Mouse (Mus musculus): ENCODE data around the gene 4930435E12Rik. TPM values are rescaled to one million over a fixed set of nuclear protein-coding genes. Genes with fewer than 3 reads are reported as not detected.

Gene 4930435E12Rik
- total and polyA plus RNA-seq, 2 experiments from 2014 or later, result not detected

DNA sequence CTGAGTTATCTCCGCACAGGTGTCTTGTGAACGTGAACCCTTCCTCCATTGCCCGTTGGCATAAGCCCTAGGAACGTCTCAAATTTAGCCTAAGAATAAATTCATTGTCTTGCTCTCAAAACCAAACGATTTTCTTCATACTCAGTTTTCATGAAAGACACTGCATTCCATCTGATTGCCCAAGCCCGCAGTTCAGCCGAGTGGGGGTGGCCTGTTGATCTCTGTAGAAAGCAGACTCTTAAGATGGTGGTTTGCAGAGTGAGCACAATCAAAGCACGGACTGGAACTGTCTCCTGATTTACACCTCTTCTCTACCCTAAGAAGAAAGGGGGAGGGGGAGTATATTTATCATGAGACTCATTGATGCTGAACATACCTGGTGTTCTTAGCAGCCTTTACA, 66.1 kb downstream of the 4930435E12Rik start:
- no peak for DNase-seq (ENCODE audit: low spot score)
- peaks cover 37% of the 10 kb centered on the region; the same call in 1 of the 2 replicates for H3K36me3 ChIP-seq (ENCODE audit: insufficient read depth, low read length)
- H3K9me3 ChIP-seq (ENCODE audit: low read length), result no peaks in the 10 kb centered on the region
- 85% methylated on average over 8 of the region's 8 CpGs for WGBS
- H3K4me1 ChIP-seq (ENCODE audit: insufficient read depth, low read length), result no peaks in the 10 kb centered on the region
- H3K9ac ChIP-seq (replicated peaks; ENCODE audit: low read length), result no peak overlapping the region
- no peak overlapping the region for H3K4me2 ChIP-seq (ENCODE audit: low read depth, low read length)
- TF ChIP-seq CTCF (IDR thresholded peaks at IDR 0.05; ENCODE audit: low read depth), result no peak
- H3K4me3 ChIP-seq (ENCODE audit: low read length), result no peak overlapping the region
- no peak for ATAC-seq
- H3K27ac ChIP-seq, result no peak overlapping the region
- no peaks in the 10 kb centered on the region for H3K27me3 ChIP-seq (ENCODE audit: insufficient read depth, low read length)

Other genes starting within 250 kb of the 4930435E12Rik start
- 12.7 and 14.9 TPM in 2 replicates for gene Arhgap31, start 115.5 kb downstream of the 4930435E12Rik start, total RNA-seq (2014; rRNA removed)
- 4.6 and 4.8 TPM in 2 replicates for gene Arhgap31, start 115.5 kb downstream of the 4930435E12Rik start, polyA plus RNA-seq (2015; fragmentation: Nextera tagmentation; extraction: Ambion mirVana)
- 25.8 and 31.6 TPM in 2 replicates for gene B4galt4, start 86.5 kb downstream of the 4930435E12Rik start, total RNA-seq (2014; rRNA removed)
- 30.2 and 31.7 TPM in 2 replicates for gene B4galt4, start 86.5 kb downstream of the 4930435E12Rik start, polyA plus RNA-seq (2015; fragmentation: Nextera tagmentation; extraction: Ambion mirVana)
- 0.54 and 1.2 TPM in 2 replicates for gene Upk1b, start 28.4 kb downstream of the 4930435E12Rik start, total RNA-seq (2014; rRNA removed)
- gene Upk1b, start 28.4 kb downstream of the 4930435E12Rik start, polyA plus RNA-seq (2015; fragmentation: Nextera tagmentation; extraction: Ambion mirVana), result 1.7 and 2.0 TPM in 2 replicates
- gene Igsf11, start 63.9 kb upstream of the 4930435E12Rik start, total RNA-seq (2014; rRNA removed), result 20.5 and 24.5 TPM in 2 replicates
- gene Igsf11, start 63.9 kb upstream of the 4930435E12Rik start, polyA plus RNA-seq (2015; fragmentation: Nextera tagmentation; extraction: Ambion mirVana), result 4.9 and 5.8 TPM in 2 replicates